Mouse (Mus musculus) heart, postnatal 36 days (tissue): ENCODE data around the gene Zfp459. TPM values are rescaled to one million over a fixed set of nuclear protein-coding genes. Genes with fewer than 3 reads are reported as not detected.
A peak's percentile ranks its signal among the peaks of the same experiment; 100 is the strongest.
"Not testable (repeated sequence)": the region's sequence is repeated elsewhere in the genome, so short reads cannot be mapped to it uniquely, and the experiment has no call there.

ENCODE experiments used
- DNase-seq, 2 experiments: peaks; one replicate each; pipeline ENCODE4 v3.0.0; 2021 to 2022
- intact Hi-C: fragments of 180-260 bp; cut with DNase I; formaldehyde crosslinking; loops from one replicate; pipeline ENCODE4 v1.15.1; 2025
- total RNA-seq, 2 experiments: library from RNA; stranded (reverse); gene quantifications; 2 replicates each; pipeline ENCODE4 v1.2.3; 2021

The Zfp459 gene
- 1 to 10 TPM in 1 of 2 experiments, under 1 TPM in 1; 0.58 to 1.2 TPM for total RNA-seq

DNA sequence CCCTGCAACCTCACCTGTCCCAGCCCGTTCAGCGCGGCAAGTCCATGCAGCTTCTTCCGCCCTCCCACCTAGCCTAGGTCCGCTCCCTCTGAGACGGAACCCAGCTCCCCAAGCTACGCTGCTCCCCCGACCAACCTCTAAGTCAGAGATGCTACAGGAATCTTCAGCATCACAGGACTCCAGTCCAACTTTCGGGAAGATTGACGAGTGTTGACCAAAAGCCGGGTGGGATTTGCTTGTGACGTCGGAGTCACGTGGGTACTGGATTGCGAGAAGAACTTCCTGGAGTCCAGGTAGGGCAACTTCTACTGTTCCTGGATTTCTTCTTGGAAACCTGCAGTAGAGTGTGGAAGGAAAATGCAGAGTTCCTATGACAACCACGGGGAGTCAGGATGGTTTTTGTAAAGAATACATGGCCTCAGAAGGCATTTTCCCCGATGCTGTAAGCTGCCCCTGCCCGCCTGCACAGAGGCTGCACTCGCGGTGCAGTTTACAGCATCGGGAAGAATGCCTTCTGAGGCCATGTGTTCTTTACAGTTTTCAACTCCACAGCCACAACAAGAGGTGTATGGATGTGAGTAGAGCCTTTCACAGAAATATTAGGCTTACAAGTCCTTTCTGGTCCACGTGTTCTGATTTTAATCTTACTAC lies at the start of gene Zfp459:
Gene Zfp459, minus strand, starts transcription at position 212 of the 651 bp plus-strand sequence.
- intact Hi-C loops, result no loop called here
- peak; percentile 15 to 20 for DNase-seq

DNA sequence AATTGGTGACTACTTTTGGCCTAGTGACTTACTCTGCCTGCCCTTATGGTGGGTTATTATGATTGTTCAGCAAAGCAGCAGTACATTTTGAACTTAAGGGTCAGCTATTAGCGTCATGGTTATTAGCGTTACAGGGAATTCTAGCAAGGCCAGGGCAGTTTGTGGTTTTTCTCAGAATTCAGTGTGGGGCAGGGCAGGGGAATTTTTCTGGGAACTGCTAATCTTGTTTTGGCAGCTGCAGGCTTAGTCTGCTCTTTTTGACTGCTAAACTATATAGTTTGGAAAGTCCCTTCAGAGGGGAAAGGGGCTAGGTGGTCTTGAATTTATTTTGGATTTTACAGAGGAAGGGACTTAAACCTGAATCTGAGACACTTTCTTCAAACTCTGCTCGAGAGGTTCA lies 48.1 kb upstream of the Zfp459 start:
- intact Hi-C loops, result no loop called here
- DNase-seq, result no peak

DNA sequence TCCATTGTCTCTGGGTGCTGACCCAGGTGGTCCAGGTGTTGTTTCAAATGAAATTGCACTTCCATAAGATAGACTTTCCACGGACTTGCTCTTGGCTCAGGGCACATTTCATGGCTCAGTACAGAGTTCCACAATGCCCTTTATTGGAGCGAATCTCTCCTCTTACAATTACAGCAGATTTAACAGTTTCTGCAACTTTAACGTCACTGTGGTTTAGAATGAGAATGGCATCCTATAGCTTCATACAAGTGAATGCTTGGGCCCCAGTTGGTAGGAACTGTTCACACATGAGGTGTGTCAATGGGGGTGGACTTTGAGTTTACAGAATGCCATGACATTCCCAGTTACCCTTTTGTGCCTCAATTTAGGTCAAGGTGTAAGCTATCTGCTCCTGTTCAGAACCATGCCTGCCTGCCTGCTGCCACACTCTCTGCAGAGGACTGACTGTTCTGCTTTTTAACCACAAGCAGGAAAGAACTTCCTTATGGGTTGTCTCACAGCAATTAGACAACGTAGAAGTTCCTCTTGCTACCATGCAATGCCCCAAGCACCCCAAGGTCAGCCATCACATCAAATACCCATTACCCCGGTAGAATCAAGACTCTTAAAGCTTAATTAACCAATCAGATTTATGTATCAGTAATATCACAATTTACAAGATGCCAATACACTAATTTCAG lies 42.4 kb upstream of the Zfp459 start:
- DNase-seq, intact Hi-C loops: not testable (repeated sequence)

DNA sequence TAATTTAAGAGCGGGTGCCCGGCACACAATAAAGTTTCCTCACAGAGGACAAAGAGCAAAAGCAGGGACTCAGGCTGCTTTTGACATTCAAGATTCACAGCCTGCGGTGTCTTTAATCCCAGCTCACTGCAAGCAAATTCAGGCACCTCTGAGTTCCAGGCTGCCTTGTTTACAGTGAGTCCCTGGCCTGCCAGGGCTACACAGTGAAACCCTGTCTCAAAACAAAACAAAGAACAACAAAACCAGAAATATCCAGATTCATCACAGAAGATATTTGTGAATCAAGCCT lies 30.7 kb upstream of the Zfp459 start:
- intact Hi-C loops, result no loop called here
- DNase-seq, result peak in 1 of 2 experiments; percentile 10

DNA sequence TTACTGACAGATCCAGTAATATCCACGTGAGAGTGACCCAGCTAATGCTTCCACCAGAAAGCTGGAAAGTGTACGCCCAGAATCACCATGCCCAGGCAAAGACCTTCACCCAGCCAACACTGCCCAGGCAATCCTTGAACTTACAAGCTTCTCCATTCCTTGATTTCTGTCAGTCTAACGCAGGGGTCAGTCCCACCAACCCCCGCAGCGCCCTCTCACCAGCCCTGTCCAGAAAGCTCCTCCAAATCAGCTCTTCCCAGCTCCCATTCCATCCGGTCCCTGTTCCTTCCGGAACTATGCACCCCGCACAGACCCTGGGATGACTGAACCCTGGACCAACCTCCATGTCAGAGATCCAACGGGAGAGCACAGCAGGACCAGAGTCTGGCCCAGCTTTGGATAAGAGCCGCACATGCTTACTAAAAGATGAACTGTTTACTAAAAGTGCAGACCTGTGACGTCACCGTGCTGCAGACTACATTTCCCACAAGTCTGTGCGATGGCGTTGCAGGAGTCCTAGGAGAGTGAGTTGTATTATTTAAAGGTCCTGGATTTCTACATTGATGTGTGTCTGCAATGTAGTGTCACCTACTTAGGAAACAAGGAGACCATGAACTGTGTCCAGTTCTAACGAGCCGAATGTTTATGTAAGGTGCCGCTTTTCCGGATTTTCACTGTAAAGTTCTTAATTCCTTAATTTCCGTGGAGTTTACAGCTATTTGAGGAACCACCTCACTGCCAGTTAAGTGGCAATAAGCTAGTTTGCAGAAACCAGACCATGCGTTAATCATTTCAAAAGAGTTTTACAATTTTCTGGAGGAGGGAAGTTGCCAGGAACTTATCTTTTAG lies 30.2 kb upstream of the Zfp459 start, which contains the start of gene Zfp874a:
Gene Zfp874a, minus strand, starts transcription at position 453 of the 849 bp plus-strand sequence.
- peak; percentile 90 to 91 for DNase-seq
- intact Hi-C loops, result loop anchor here (1.0 to 2.0 kb wide), 4 partner anchors 33 to 101 kb away; partner anchors contain the start of genes Zfp748 and Zfp874b

DNA sequence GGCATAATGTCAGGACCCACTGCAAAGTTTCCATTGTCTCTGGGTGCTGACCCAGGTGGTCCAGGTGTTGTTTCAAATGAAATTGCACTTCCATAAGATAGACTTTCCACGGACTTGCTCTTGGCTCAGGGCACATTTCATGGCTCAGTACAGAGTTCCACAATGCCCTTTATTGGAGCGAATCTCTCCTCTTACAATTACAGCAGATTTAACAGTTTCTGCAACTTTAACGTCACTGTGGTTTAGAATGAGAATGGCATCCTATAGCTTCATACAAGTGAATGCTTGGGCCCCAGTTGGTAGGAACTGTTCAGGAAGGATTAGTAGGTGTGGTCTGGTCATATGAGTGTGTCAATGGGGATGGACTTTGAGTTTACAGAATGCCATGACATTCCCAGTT lies 15.9 kb upstream of the Zfp459 start:
- DNase-seq, intact Hi-C loops: not testable (repeated sequence)

DNA sequence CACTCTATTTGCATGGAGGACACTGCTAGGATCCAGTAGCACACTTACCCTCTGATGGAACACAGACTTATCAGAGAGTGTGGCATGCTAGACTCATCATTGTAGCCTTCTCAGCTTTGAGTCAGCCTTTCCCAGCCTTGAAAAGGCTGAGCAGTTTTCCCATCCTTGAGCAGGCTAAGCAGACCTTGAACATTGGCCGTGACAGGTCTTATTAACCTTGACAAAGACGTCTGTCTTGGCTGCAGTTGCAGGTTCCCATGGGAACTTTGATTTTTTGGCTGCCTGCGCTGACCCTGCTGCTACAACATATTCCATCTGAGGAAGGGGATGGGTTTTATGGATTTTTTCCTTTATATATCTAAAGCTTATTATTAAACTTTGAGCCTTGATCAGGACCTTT lies 6.9 kb upstream of the Zfp459 start:
- intact Hi-C loops, result no loop called here
- DNase-seq, result no peak

GRCm38 (mm10) chr13:67425699-67426098 lies 4.5 kb upstream of the Zfp459 start:
- DNase-seq, intact Hi-C loops: not testable (repeated sequence)

DNA sequence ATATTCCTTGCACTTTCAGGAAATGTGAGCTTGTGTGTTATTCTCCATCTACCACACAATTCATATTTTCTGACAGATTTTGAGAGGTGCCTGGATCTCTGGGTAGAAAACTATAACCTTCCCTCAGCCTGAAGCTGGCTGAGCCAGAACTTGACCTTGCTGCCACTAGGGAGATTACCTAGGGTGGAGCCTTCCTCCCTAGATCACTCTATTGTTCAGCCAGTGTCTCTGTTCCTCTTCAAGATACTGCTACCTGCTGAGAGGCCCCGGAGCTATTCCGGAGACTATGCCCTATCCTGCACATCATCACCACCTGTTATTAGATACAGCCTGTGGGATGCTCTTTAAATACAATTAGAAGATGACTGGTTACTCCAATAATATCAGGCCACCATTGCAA lies 1.3 kb upstream of the Zfp459 start:
- DNase-seq, intact Hi-C loops: not testable (repeated sequence)

DNA sequence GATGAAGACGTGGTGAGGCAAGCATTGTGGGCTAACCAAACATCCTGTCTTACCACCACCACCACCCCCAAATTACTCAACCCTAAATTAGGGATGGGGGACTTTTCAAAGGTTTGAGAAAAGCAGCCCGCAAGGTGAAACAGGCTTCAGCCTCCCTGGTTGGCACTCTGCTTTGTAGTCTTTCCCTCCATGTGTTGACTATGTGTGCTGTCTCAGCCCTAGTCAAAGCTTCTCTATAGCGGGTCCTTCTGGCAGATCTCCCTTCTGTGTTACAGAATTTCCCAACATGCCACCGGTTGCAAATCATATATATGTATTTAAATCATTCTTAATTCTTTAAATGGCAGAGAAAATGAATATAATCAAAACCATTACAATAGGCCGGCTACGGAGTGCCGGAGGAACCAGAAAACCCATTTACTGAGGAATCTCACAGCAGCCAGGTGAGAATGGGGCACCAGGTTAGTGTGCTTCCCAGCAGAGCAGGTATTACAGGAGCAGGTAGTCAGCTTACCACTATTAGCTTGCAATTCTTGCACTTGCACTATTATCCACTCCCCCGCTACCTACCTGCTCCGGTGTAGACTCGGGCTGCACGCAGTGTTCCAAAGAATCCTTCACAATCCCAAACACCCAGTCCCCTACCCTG lies 536 bp downstream of the Zfp459 start:
- DNase-seq, result no peak
- intact Hi-C loops, result no loop called here

DNA sequence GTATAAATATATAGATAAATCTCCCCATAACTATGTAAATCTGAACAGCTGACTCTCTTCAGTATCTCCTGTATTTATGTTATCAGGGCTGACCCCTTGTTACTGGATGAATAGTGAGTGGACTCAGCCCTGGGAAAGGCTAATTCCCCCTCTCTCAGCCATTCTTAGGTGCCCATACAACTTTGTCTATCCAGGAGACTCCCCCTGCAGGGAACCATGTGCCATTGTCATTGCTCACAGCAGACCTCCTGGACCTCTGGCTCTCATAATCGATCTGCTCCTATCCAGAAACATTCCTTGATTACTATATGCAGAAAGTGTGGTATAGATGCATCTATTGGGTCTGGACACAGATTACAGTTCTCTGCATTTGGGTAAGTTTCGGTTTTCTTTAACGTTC lies 4.4 kb downstream of the Zfp459 start:
- DNase-seq, result no peak
- intact Hi-C loops, result no loop called here

- intact Hi-C loops, result no loop called here
- DNase-seq, result no peak
Measured at GRCm38 (mm10) chr13:67415759-67416158, 5.5 kb downstream of the Zfp459 start.

DNA sequence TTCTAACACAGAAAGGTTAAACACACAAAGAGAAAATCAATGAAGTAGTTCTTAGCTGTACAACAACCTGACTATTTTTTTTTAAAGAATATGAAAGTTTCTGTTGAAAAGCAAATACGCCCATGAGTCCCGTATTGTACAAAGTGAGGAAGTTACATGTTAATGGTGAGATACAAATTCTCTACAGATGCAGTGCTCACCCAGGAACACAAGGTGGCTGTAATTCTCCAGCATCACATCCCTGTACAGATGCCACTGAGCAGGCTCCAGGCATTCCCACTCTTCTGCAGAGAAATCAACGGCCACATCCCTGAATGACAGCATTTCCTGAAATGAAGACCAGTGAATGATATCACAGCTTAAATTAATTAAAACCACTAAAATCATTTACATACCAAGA lies 7.6 kb downstream of the Zfp459 start:
- intact Hi-C loops, DNase-seq: not testable (repeated sequence)

- intact Hi-C loops, result loop anchor here (5.0 kb wide), 1 partner anchor 37 kb away; the partner anchor contains the start of genes Gm28044 and Zfp953
- DNase-seq, result peak; percentile 79 to 80
Measured at GRCm38 (mm10) chr13:67399183-67399903, 21.9 kb downstream of the Zfp459 start, which contains the start of gene Zfp429. TSS of gene Zfp429 (minus strand) at chr13:67399819.

DNA sequence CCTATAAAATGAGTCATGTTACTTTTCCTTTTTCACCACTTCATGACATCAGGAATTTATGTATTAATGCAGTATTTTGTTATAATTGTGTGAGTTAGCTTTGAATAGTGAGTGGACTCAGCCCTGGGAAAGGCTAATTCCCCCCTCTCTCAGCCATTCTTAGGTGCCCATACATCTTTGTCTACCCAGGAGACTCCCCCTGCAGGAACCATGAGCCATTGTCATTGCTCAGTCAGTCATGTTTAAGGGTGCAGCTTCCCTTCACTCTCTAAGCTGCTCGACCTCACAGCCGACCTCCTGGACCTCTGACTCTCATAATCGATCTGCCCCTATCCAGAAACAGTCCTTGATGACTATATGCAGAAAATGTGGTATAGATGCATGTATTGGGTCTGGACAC lies 45.0 kb downstream of the Zfp459 start:
- intact Hi-C loops, DNase-seq: not testable (repeated sequence)

DNA sequence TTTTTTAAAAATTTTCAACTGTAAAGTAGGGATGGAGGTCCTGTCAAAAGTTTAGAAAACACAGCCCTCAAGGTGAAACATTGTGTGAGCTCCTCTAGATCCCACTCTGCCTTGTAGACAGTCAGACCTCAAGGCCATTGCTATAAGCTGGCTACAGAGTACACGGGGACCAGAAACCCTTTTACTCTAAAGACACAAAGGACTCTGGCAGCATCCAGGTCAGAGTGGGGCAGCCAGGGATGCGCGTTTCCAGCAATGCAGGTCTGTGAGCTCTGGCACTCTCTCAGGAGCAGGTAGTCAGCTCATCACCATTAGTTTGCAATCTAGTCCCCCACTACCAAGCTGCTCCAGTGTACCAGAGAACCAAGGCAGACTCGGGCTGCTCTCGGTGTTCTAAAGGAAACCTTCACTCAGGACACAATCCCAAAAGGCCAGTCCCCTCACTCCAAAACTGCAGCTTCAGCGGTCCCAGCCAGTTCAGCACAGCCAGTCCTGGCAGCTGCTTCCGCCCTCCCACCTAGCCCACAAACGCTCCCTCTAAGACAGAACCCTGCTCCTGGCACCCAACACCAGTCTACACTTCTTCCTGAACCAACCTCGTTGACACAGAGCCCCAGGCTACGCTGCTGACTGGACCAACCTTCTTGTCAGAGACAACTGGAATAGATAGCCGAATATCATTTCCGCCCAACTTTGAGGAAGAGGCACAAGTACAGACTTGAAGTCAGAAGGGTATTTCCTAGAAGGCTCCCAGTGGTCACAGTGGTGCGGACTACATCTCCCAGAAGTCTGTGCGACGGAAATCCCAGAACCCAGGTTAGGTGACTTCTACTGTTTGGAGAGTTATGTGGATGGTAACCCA lies 45.9 kb downstream of the Zfp459 start, which contains the start of the genes Gm28041 and Zfp456:
Gene Gm28041, minus strand, starts transcription at position 684 of the 862 bp plus-strand sequence.
Gene Zfp456, minus strand, starts transcription at position 761 of the 862 bp plus-strand sequence.
- intact Hi-C loops, result loop anchor here (1.0 kb wide), 1 partner anchor 15 kb away; the partner anchor contains the start of genes Gm28044 and Zfp953
- peak; percentile 71 to 77 for DNase-seq

- intact Hi-C loops, result loop anchor here (1.0 to 10.0 kb wide), 6 partner anchors 15 to 365 kb away; partner anchors contain the start of genes Gm28041, Zfp429, Zfp456 and Zfp58
- peak; percentile 91 to 93 for DNase-seq
Measured at GRCm38 (mm10) chr13:67360131-67360744, 61.0 kb downstream of the Zfp459 start, which contains the start of the genes Gm28044 and Zfp953. TSS of gene Gm28044 (minus strand) at chr13:67360536. TSS of gene Zfp953 (minus strand) at chr13:67360605.
